Mouse (Mus musculus) intestine, embryonic 16.5 days (tissue): ENCODE results near the gene Uvrag. TPM values are rescaled to one million over a fixed set of nuclear protein-coding genes. Genes with fewer than 3 reads are reported as not detected.

Experiments used
- polyA plus RNA-seq: library from polyadenylated mRNA; unstranded; fragments of >200 nt; fragmentation: Nextera tagmentation; extraction: Ambion mirVana; gene quantifications from 2 replicates; pipeline ENCODE4 v1.2.1, GENCODE M21; 2015

Uvrag gene
- polyA plus RNA-seq, 1 experiment from 2014 or later: 17.4 TPM

Other genes starting within 250 kb of the Uvrag start
- gene Dgat2, start 41.6 kb upstream of the Uvrag start, polyA plus RNA-seq: 325 and 488 TPM in 2 replicates
- 234 and 306 TPM in 2 replicates for gene Mogat2, start 97.5 kb upstream of the Uvrag start, polyA plus RNA-seq
- gene Map6, start 126.3 kb upstream of the Uvrag start, polyA plus RNA-seq: 3.5 and 4.2 TPM in 2 replicates
- gene Serpinh1, start 212.1 kb upstream of the Uvrag start, polyA plus RNA-seq: 903 and 983 TPM in 2 replicates
- gene Gdpd5, start 240.3 kb upstream of the Uvrag start, polyA plus RNA-seq: 17.1 and 17.5 TPM in 2 replicates